Mouse (Mus musculus) lung, adult 2 months (tissue): Measurements from ENCODE around the gene Arfip2.

Source experiments
- CTCF ChIP-seq: fragments of 200-500 bp; IDR thresholded peaks from 2 replicates; pipeline ENCODE4 v1.5.1; 2011; ENCODE audit warnings: mild to moderate bottlenecking, low read length, control low read depth; ENCODE audit not compliant: insufficient read depth
- POLR2A ChIP-seq: fragments of 200-500 bp; IDR thresholded peaks from 2 replicates; pipeline ENCODE4 v1.6.1; 2011; ENCODE audit warnings: low read depth, mild to moderate bottlenecking, control low read depth, low read length, borderline replicate concordance; ENCODE audit errors: extremely low read depth

DNA sequence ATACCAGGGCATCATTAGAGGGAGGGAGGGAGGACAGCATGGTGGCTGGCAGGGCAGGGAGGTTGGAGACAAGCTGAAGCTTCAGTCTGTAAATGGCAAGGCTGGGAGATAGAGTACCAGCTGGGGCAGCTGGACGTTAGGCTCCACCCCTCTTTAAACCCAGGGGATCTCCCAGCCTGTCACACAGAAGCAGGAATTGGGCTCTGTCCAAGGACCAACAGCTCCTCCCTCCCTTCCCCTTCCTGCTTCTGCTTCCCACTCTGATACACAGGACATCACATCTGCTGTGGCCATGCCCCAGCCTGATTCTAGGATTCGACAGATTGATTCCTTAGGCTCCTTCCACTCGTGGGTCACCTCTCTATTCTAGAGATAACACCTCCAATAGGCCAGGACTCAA, 11.6 kb downstream of the Arfip2 start:
- 0 out of 2 replicates have a peak, but pooled peaks have one; percentile 17 for TF ChIP-seq POLR2A
- no peak for TF ChIP-seq CTCF
